Mouse (Mus musculus): ENCODE results near the gene Ccdc70. TPM values are rescaled to one million over a fixed set of nuclear protein-coding genes. Genes with fewer than 3 reads are reported as not detected.
A peak's percentile ranks its signal among the peaks of the same experiment; 100 is the strongest.
"Not testable (repeated sequence)": the region's sequence is repeated elsewhere in the genome, so short reads cannot be mapped to it uniquely, and the experiment has no call there.

The Ccdc70 gene
- not detected for total RNA-seq (2021)
- long read RNA-seq, experiment 1 = 0 reads
- long read RNA-seq, experiment 2 = 0 reads

GRCm38 (mm10) chr8:21969475-21969874 is at the start of gene Ccdc70:
Ccdc70 (plus strand) TSS chr8:21969775.
- no peak for DNase-seq (ENCODE audit: low spot score in 2 of 2)

GRCm38 (mm10) chr8:21930754-21931153 is 38.8 kb upstream of the Ccdc70 start:
- DNase-seq (ENCODE audit: low spot score in 2 of 2) = not testable (repeated sequence)

GRCm38 (mm10) chr8:21932610-21933009 is 37.0 kb upstream of the Ccdc70 start, which contains the start of gene Defb15:
Defb15 (minus strand) TSS chr8:21932710.
- no peak for DNase-seq (ENCODE audit: low spot score in 2 of 2)

GRCm38 (mm10) chr8:21938052-21938451 is 31.5 kb upstream of the Ccdc70 start, which contains the start of gene Defb35:
Defb35 (plus strand) TSS chr8:21938352.
- DNase-seq (ENCODE audit: low spot score in 2 of 2) = not testable (repeated sequence)

GRCm38 (mm10) chr8:21946462-21946861 is 23.1 kb upstream of the Ccdc70 start, which contains the start of gene Defb13:
Defb13 (plus strand) TSS chr8:21946762.
- DNase-seq (ENCODE audit: low spot score in 2 of 2) = no peak

GRCm38 (mm10) chr8:21947311-21948017 is 22.1 kb upstream of the Ccdc70 start:
- no peak for DNase-seq (ENCODE audit: low spot score in 2 of 2)

- peak in 1 of 2 experiments; percentile 6 for DNase-seq (ENCODE audit: low spot score in 2 of 2)
Measured at GRCm38 (mm10) chr8:21955321-21955720, 14.3 kb upstream of the Ccdc70 start.

GRCm38 (mm10) chr8:21956336-21956735 is 13.2 kb upstream of the Ccdc70 start:
- no peak for DNase-seq (ENCODE audit: low spot score in 2 of 2)

- DNase-seq (ENCODE audit: low spot score in 2 of 2) = no peak
Measured at GRCm38 (mm10) chr8:21958414-21958813, 11.2 kb upstream of the Ccdc70 start, which contains the start of gene Fam90a1a. Fam90a1a (plus strand) TSS chr8:21958714.

GRCm38 (mm10) chr8:21966646-21967045 is 2.9 kb upstream of the Ccdc70 start:
- DNase-seq (ENCODE audit: low spot score in 2 of 2) = no peak

GRCm38 (mm10) chr8:21978193-21978592 is 8.6 kb downstream of the Ccdc70 start:
- no peak for DNase-seq (ENCODE audit: low spot score in 2 of 2)

- DNase-seq (ENCODE audit: low spot score in 2 of 2) = no peak
Measured at GRCm38 (mm10) chr8:21981664-21982337, 12.2 kb downstream of the Ccdc70 start.

GRCm38 (mm10) chr8:21992184-21992583 is 22.6 kb downstream of the Ccdc70 start:
- DNase-seq (ENCODE audit: low spot score in 2 of 2) = no peak

GRCm38 (mm10) chr8:21995181-21995580 is 25.6 kb downstream of the Ccdc70 start:
- no peak for DNase-seq (ENCODE audit: low spot score in 2 of 2)

- no peak for DNase-seq (ENCODE audit: low spot score in 2 of 2)
Measured at GRCm38 (mm10) chr8:22004750-22005522, 35.4 kb downstream of the Ccdc70 start.

GRCm38 (mm10) chr8:22006423-22006822 is 36.8 kb downstream of the Ccdc70 start:
- no peak for DNase-seq (ENCODE audit: low spot score in 2 of 2)

- no peak for DNase-seq (ENCODE audit: low spot score in 2 of 2)
Measured at GRCm38 (mm10) chr8:22009403-22009802, 39.8 kb downstream of the Ccdc70 start.

- no peak for DNase-seq (ENCODE audit: low spot score in 2 of 2)
Measured at GRCm38 (mm10) chr8:22013034-22013707, 43.6 kb downstream of the Ccdc70 start.

GRCm38 (mm10) chr8:22017731-22018130 is 48.2 kb downstream of the Ccdc70 start:
- no peak for DNase-seq (ENCODE audit: low spot score in 2 of 2)

- DNase-seq (ENCODE audit: low spot score in 2 of 2) = no peak
Measured at GRCm38 (mm10) chr8:22019498-22019897, 49.9 kb downstream of the Ccdc70 start.

GRCm38 (mm10) chr8:22022244-22022643 is 52.7 kb downstream of the Ccdc70 start:
- no peak for DNase-seq (ENCODE audit: low spot score in 2 of 2)

All from adrenal gland, postnatal 4 days (tissue).